Mouse (Mus musculus): ENCODE results near the gene Heca. TPM values are rescaled to one million over a fixed set of nuclear protein-coding genes. Genes with fewer than 3 reads are reported as not detected.
A peak's percentile ranks its signal among the peaks of the same experiment; 100 is the strongest.
"Not testable (repeated sequence)": the region's sequence is repeated elsewhere in the genome, so short reads cannot be mapped to it uniquely, and the experiment has no call there.

Heca gene
- total RNA-seq, 2 experiments from 2014 or later = 30.7 to 46.4 TPM

- ATAC-seq (ENCODE audit: poor library complexity, severe bottlenecking) = no peak
Measured at GRCm38 (mm10) chr10:17903449-17903848, 44.4 kb downstream of the Heca start.

- ATAC-seq (ENCODE audit: poor library complexity, severe bottlenecking) = no peak
Measured at GRCm38 (mm10) chr10:17880724-17881123, 67.1 kb downstream of the Heca start.

GRCm38 (mm10) chr10:17880038-17880437, 67.8 kb downstream of the Heca start:
- no peak for ATAC-seq (ENCODE audit: poor library complexity, severe bottlenecking)

GRCm38 (mm10) chr10:17878002-17878919, 69.6 kb downstream of the Heca start:
- ATAC-seq (ENCODE audit: poor library complexity, severe bottlenecking) = no peak

- peak; percentile 95 for ATAC-seq (ENCODE audit: poor library complexity, severe bottlenecking)
Measured at GRCm38 (mm10) chr10:17869822-17870662, 77.8 kb downstream of the Heca start.

GRCm38 (mm10) chr10:17860701-17861480, 87.0 kb downstream of the Heca start:
- ATAC-seq (ENCODE audit: poor library complexity, severe bottlenecking) = no peak

- no peak for ATAC-seq (ENCODE audit: poor library complexity, severe bottlenecking)
Measured at GRCm38 (mm10) chr10:17857647-17858261, 90.1 kb downstream of the Heca start.

GRCm38 (mm10) chr10:17844781-17845537, 102.9 kb downstream of the Heca start:
- ATAC-seq (ENCODE audit: poor library complexity, severe bottlenecking) = no peak

- ATAC-seq (ENCODE audit: poor library complexity, severe bottlenecking) = 0 out of 2 replicates have a peak, but pooled peaks have one; percentile 12
Measured at GRCm38 (mm10) chr10:17842030-17842429, 105.8 kb downstream of the Heca start.

- ATAC-seq (ENCODE audit: poor library complexity, severe bottlenecking) = no peak
Measured at GRCm38 (mm10) chr10:17836275-17836674, 111.6 kb downstream of the Heca start.

GRCm38 (mm10) chr10:17835031-17835430, 112.8 kb downstream of the Heca start:
- no peak for ATAC-seq (ENCODE audit: poor library complexity, severe bottlenecking)

GRCm38 (mm10) chr10:17831041-17831440, 116.8 kb downstream of the Heca start:
- no peak for ATAC-seq (ENCODE audit: poor library complexity, severe bottlenecking)

GRCm38 (mm10) chr10:17829205-17829604, 118.7 kb downstream of the Heca start:
- no peak for ATAC-seq (ENCODE audit: poor library complexity, severe bottlenecking)

- no peak for ATAC-seq (ENCODE audit: poor library complexity, severe bottlenecking)
Measured at GRCm38 (mm10) chr10:17827391-17827790, 120.5 kb downstream of the Heca start.

- ATAC-seq (ENCODE audit: poor library complexity, severe bottlenecking) = not testable (repeated sequence)
Measured at GRCm38 (mm10) chr10:17820422-17820821, 127.4 kb downstream of the Heca start.

Data from megakaryocyte, adult 5-6 weeks (primary cell).